Mouse (Mus musculus) MEL (cell line): Measurements from ENCODE around the gene Adat3.

ENCODE experiments used
- CHD1 ChIP-seq: IDR thresholded peaks from 2 replicates; pipeline ENCODE4 v1.6.1; 2012; ENCODE audit warnings: low read depth, mild to moderate bottlenecking, inconsistent platforms, low read length, improper control_type of control experiment
- CTCF ChIP-seq, 3 experiments: IDR thresholded peaks in 2 of 3; conservative IDR thresholded peaks in 1 of 3; 2 replicates each; pipeline ENCODE4 v1.5.1; 2011 to 2012; ENCODE audit warnings: low read length in 3 of 3, low read depth in 2 of 3, mild to moderate bottlenecking in 2 of 3, improper control_type of control experiment in 1 of 3, inconsistent platforms in 1 of 3, mixed read lengths in 1 of 3, moderate library complexity in 1 of 3; ENCODE audit not compliant: control insufficient read depth in 1 of 3, insufficient read depth in 1 of 3, poor library complexity in 1 of 3, severe bottlenecking in 1 of 3
- GABPA ChIP-seq: IDR thresholded peaks from 2 replicates; pipeline ENCODE4 v1.6.1; 2012; ENCODE audit warnings: low read depth, mild to moderate bottlenecking, inconsistent platforms, low read length, improper control_type of control experiment, moderate library complexity

GRCm38 (mm10) chr10:80635345-80635744 lies 32.7 kb downstream of the Adat3 start:
- TF ChIP-seq CTCF (IDR thresholded peaks at IDR 0.05 in 2 of 3, conservative IDR thresholded peaks at IDR 0.05 in 1 of 3; ENCODE audit: control insufficient read depth in 1 of 3, insufficient read depth in 1 of 3, low read depth in 2 of 3, low read length in 3 of 3, poor library complexity in 1 of 3, severe bottlenecking in 1 of 3) (no peak), CHD1 (no peak), GABPA (no peak)
